Mouse (Mus musculus): ENCODE data around the gene 2310022B05Rik. TPM values are rescaled to one million over a fixed set of nuclear protein-coding genes. Genes with fewer than 3 reads are reported as not detected.

2310022B05Rik gene
- polyA plus RNA-seq, 1 experiment, result 64.2 TPM

DNA sequence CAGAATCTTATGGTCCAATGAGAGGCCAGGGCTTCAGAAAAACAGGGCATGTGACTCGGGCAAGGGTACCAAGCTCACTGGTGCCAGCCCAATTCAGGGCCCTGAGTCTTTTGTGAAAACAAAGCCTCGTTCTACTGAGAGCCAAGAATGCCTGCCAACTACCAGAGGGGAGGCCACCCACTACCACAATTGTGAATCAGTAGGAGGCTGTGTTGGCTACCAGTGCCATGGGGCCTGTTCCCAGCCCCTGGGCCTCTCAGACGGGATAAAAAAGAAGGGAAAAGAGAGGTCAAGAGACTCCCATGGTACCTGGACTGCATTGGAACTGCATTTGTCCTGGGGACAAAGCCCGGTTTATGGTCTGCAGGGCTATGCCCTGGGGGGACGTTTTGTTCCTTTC, 41.9 kb downstream of the 2310022B05Rik start:
- H3K4me1 ChIP-seq (ENCODE audit: control insufficient read depth, insufficient read depth, low read length), result peaks cover 2% of the 10 kb centered on the region; the same call in 1 of the 2 replicates
- H3K27ac ChIP-seq (ENCODE audit: insufficient read depth, low read length), result peak overlapping the region; percentile 75; the same call in 1 of the 2 replicates
- TF ChIP-seq CTCF (IDR thresholded peaks at IDR 0.05; ENCODE audit: extremely low read depth, insufficient read depth, low read length), result no peak
- TF ChIP-seq POLR2A (IDR thresholded peaks at IDR 0.05; ENCODE audit: extremely low read depth, insufficient read depth, low read length), result no peak
- H3K4me3 ChIP-seq (ENCODE audit: insufficient read depth, low read length), result no peak overlapping the region

DNA sequence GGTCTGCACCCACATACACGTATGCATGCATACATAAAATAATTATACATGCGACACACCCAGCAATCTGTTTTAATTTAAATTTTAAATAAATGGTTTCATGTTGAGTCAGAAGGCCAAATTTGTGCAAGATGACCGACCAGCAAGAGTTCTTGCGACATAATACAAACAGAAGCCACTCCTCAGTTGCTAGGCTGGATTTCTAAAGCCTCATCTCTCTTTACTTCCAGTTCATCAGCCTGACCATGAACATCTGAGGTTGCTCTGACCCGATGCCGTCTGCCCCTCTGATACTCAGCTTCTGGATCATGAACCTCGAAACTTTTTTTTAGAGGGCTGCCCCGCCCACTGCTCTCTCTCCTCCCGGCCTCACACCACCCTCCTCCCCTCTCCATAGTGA, 44.9 kb downstream of the 2310022B05Rik start:
- Histone ChIP-seq H3K4me3 (ENCODE audit: insufficient read depth, low read length) (no peak overlapping the region), H3K4me1 (ENCODE audit: control insufficient read depth, insufficient read depth, low read length) (peaks cover 2% of the 10 kb centered on the region; the same call in 1 of the 2 replicates), H3K27ac (ENCODE audit: insufficient read depth, low read length) (no peak overlapping the region)
- no peak for TF ChIP-seq CTCF (IDR thresholded peaks at IDR 0.05; ENCODE audit: extremely low read depth, insufficient read depth, low read length)
- TF ChIP-seq POLR2A (IDR thresholded peaks at IDR 0.05; ENCODE audit: extremely low read depth, insufficient read depth, low read length), result no peak

DNA sequence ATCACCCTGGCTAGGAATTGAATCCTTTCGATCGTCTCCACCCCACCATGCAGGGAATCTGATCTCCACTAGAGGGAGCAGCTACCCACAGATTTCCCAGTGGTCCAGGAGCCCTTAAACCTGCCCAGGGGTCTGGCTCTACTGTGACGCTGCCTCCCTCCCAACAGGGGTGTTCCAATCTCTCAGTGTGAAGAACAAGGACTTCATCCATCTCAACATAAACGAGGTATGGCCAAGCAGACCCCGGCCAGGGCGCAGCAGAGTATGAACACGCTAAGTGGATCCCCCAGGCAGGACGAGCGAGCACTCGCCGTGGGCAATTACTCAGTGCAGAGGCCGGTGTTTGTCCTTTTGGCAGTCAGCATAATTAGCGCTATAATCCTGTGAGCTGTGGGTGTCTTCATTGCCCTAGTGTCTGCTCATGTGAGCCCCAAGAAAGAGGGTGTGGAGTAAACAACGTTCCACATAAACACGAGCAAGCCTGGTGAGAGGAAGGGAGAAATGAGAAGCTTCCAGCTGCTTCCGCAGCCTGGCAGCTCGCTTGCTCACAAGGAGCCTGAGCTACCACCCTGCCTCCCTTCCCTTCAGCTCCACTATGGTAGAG, 45.8 kb downstream of the 2310022B05Rik start:
- H3K4me1 ChIP-seq (ENCODE audit: control insufficient read depth, insufficient read depth, low read length), result peaks cover 2% of the 10 kb centered on the region; the same call in 1 of the 2 replicates
- peak; percentile 30; the same call in 1 of the 2 replicates for TF ChIP-seq POLR2A (IDR thresholded peaks at IDR 0.05; ENCODE audit: extremely low read depth, insufficient read depth, low read length)
- peak; percentile 91 for TF ChIP-seq CTCF (IDR thresholded peaks at IDR 0.05; ENCODE audit: extremely low read depth, insufficient read depth, low read length)
- peak overlapping the region; percentile 36 for H3K4me3 ChIP-seq (ENCODE audit: insufficient read depth, low read length)
- H3K27ac ChIP-seq (ENCODE audit: insufficient read depth, low read length), result no peak overlapping the region

DNA sequence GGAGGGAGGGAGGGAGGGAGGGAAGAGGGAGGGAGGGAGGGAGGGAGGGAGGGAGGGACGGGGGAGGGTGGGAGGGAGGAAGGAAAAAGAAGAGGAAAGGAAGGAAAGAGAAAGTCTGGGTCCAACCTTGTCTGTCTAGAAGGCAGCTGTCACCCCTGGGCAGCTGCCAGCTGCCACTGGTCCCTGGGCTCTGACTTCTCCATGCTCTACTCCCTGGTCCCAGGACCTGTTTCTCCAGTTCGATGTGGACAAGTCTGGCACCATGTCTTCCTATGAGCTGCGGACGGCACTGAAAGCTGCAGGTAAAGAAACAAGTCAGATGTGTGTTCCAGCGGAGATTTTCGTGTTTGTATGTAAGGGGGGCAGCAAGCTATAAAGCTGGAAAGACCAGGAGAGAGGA, 48.8 kb downstream of the 2310022B05Rik start:
- no peak for TF ChIP-seq POLR2A (IDR thresholded peaks at IDR 0.05; ENCODE audit: extremely low read depth, insufficient read depth, low read length)
- TF ChIP-seq CTCF (IDR thresholded peaks at IDR 0.05; ENCODE audit: extremely low read depth, insufficient read depth, low read length), result no peak
- Histone ChIP-seq H3K4me1 (ENCODE audit: control insufficient read depth, insufficient read depth, low read length) (peaks cover 2% of the 10 kb centered on the region; the same call in 1 of the 2 replicates), H3K4me3 (ENCODE audit: insufficient read depth, low read length) (no peak overlapping the region), H3K27ac (ENCODE audit: insufficient read depth, low read length) (no peak overlapping the region)

DNA sequence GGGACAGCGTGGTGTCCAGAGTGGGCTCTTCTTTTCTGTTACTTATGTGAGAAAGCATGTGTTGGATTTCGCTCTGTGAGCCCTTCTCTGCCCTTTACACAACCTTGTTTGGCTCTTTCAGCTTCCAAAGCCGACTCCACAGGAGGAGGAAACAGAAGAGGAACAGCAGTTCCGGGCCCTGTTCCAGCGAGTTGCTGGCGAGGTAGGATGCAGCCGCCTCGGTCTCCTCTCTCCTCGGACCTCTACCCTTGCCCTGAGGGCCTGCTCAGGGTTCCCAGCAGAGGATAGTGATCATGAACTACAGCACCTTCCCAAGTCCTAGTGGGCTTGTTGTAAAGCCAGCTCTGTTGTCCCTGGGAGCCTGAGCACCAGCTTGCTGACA, 54.2 kb downstream of the 2310022B05Rik start:
- Histone ChIP-seq H3K4me1 (ENCODE audit: control insufficient read depth, insufficient read depth, low read length) (no peaks in the 10 kb centered on the region), H3K27ac (ENCODE audit: insufficient read depth, low read length) (no peak overlapping the region), H3K4me3 (ENCODE audit: insufficient read depth, low read length) (no peak overlapping the region)
- TF ChIP-seq POLR2A (IDR thresholded peaks at IDR 0.05; ENCODE audit: extremely low read depth, insufficient read depth, low read length) (no peak), CTCF (IDR thresholded peaks at IDR 0.05; ENCODE audit: extremely low read depth, insufficient read depth, low read length) (no peak)

DNA sequence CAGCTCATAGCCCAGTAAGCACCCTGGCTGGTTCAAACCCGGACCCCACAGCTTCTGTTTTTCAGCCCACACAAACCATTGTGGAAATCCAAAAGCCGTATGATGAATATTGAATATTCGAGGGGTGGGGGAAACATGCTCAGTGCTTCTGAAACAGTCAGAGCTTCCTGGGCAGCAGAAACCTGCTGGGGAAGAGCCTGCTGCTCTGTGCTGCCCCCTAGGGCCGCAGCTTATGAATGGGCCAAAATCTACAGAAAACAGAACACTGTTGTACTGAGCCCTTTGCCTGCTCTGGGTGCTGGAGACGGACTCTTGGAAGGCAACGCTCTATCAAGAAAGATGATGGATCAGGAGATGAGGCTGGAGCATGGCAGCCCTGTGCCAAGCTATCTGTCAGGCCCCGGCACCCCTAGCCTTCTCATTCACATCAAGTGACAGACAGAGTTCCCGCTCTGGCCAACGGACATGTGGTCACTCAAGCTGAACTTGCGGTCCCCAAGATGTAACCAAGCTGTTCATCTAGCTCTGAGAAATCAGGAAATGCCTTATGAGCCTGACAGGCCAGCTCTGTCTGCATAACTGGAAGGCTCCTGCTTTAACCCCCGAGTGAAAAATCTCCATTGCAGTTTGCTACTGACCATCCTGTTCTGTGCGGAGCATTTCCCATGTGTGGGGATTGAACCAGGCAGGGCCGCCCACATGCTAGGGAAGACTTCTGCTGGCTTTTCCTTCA, 54.8 kb downstream of the 2310022B05Rik start:
- H3K4me3 ChIP-seq (ENCODE audit: insufficient read depth, low read length), result no peak overlapping the region
- TF ChIP-seq CTCF (IDR thresholded peaks at IDR 0.05; ENCODE audit: extremely low read depth, insufficient read depth, low read length) (peak; percentile 70), POLR2A (IDR thresholded peaks at IDR 0.05; ENCODE audit: extremely low read depth, insufficient read depth, low read length) (no peak)
- H3K27ac ChIP-seq (ENCODE audit: insufficient read depth, low read length), result no peak overlapping the region
- H3K4me1 ChIP-seq (ENCODE audit: control insufficient read depth, insufficient read depth, low read length), result no peaks in the 10 kb centered on the region

DNA sequence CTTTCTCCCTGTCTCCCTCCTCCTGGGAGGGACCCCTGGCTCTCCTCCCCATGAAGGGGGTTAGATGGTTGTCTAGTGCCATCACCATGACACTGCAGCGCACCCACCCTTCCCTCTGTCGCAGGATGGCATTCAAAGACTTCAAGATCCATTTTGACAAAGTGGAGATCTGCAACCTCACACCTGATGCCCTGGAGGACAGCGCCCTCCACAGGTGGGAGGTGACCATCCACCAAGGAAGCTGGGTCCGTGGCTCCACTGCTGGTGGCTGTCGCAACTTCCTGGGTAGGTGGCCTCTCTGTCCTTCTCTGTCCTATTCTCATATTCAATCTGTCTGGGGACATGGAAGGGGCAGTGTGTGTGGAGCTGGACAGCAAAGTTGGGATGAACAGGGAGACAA, 59.1 kb downstream of the 2310022B05Rik start:
- TF ChIP-seq POLR2A (IDR thresholded peaks at IDR 0.05; ENCODE audit: extremely low read depth, insufficient read depth, low read length) (no peak), CTCF (IDR thresholded peaks at IDR 0.05; ENCODE audit: extremely low read depth, insufficient read depth, low read length) (peak; percentile 22; the same call in 1 of the 2 replicates)
- no peaks in the 10 kb centered on the region for H3K4me1 ChIP-seq (ENCODE audit: control insufficient read depth, insufficient read depth, low read length)
- no peak overlapping the region for H3K4me3 ChIP-seq (ENCODE audit: insufficient read depth, low read length)
- H3K27ac ChIP-seq (ENCODE audit: insufficient read depth, low read length), result no peak overlapping the region

DNA sequence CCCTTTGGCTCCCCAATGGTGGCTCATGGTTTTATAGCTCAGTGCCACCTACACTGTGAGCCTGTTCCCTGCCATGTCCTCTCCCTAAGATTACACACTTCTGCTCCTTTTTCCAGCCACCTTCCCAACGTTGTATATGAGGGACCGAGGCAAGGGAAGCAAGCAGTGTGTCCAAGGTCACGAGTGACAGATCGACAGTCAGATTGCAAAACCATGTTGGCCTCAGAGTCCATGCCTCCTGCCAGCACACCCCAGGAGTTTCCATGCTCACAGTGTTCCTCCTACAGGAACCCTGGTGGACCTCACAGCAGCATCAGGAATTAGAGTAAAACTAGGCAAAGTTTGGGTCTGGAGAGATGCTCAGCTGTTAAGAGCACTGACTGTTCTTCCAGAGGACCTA, 73.8 kb downstream of the 2310022B05Rik start:
- Histone ChIP-seq H3K4me1 (ENCODE audit: control insufficient read depth, insufficient read depth, low read length) (peaks cover 5% of the 10 kb centered on the region; the same call in 1 of the 2 replicates), H3K27ac (ENCODE audit: insufficient read depth, low read length) (no peak overlapping the region), H3K4me3 (ENCODE audit: insufficient read depth, low read length) (no peak overlapping the region)
- no peak for TF ChIP-seq CTCF (IDR thresholded peaks at IDR 0.05; ENCODE audit: extremely low read depth, insufficient read depth, low read length)
- TF ChIP-seq POLR2A (IDR thresholded peaks at IDR 0.05; ENCODE audit: extremely low read depth, insufficient read depth, low read length), result no peak

DNA sequence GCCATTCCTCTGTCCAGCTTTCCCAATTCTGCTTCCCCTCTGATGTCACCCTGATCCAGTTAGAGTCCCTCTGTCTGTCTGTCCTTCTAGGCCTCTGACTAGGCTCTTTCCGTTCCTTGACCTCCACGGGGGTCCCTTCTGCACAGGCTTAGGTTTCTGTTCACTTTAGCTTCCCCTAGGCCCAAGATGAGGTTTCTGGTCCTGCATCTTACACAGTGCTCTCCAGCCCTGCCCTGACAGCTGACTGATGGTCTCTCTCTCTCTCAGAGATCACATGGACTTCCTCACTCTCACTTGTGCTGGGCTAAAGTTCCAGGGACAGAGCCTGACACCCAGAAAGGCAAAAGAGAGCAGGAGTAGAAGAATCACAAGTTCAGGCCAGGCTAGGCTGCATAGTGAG, 76.6 kb downstream of the 2310022B05Rik start:
- H3K4me1 ChIP-seq (ENCODE audit: control insufficient read depth, insufficient read depth, low read length), result peaks cover 5% of the 10 kb centered on the region; the same call in 1 of the 2 replicates
- no peak overlapping the region for H3K4me3 ChIP-seq (ENCODE audit: insufficient read depth, low read length)
- TF ChIP-seq CTCF (IDR thresholded peaks at IDR 0.05; ENCODE audit: extremely low read depth, insufficient read depth, low read length), result no peak
- TF ChIP-seq POLR2A (IDR thresholded peaks at IDR 0.05; ENCODE audit: extremely low read depth, insufficient read depth, low read length), result no peak
- H3K27ac ChIP-seq (ENCODE audit: insufficient read depth, low read length), result no peak overlapping the region

Other genes with a start within 250 kb of the 2310022B05Rik start
- 184 and 196 TPM in 2 replicates for gene Pgbd5, start 223.7 kb downstream of the 2310022B05Rik start, polyA plus RNA-seq (2012; rRNA removed)
- 27.0 and 29.0 TPM in 2 replicates for gene Cog2, start 142.6 kb downstream of the 2310022B05Rik start, polyA plus RNA-seq (2012; rRNA removed)
- 16.6 and 17.2 TPM in 2 replicates for gene Agt, start 93.7 kb downstream of the 2310022B05Rik start, polyA plus RNA-seq (2012; rRNA removed)
- gene Capn9, start 87.3 kb downstream of the 2310022B05Rik start, polyA plus RNA-seq (2012; rRNA removed), result 0.04 and 0.09 TPM in 2 replicates
- 41.3 and 42.6 TPM in 2 replicates for gene Ttc13, start 58.6 kb upstream of the 2310022B05Rik start, polyA plus RNA-seq (2012; rRNA removed)
- gene Arv1, start 58.8 kb upstream of the 2310022B05Rik start, polyA plus RNA-seq (2012; rRNA removed), result 18.5 and 21.1 TPM in 2 replicates
- 1.1 and 1.7 TPM in 2 replicates for gene Fam89a, start 88.5 kb upstream of the 2310022B05Rik start, polyA plus RNA-seq (2012; rRNA removed)
- gene Trim67, start 129.7 kb upstream of the 2310022B05Rik start, polyA plus RNA-seq (2012; rRNA removed), result 1.3 and 1.4 TPM in 2 replicates
- 87.9 and 95.0 TPM in 2 replicates for gene Gnpat, start 199.7 kb upstream of the 2310022B05Rik start, polyA plus RNA-seq (2012; rRNA removed)
- gene 2810004N23Rik, start 199.8 kb upstream of the 2310022B05Rik start, polyA plus RNA-seq (2012; rRNA removed), result 16.7 and 17.1 TPM in 2 replicates
- gene Exoc8, start 234.3 kb upstream of the 2310022B05Rik start, polyA plus RNA-seq (2012; rRNA removed), result 14.6 and 16.3 TPM in 2 replicates
- gene Sprtn, start 234.5 kb upstream of the 2310022B05Rik start, polyA plus RNA-seq (2012; rRNA removed), result 16.3 and 17.3 TPM in 2 replicates

All from cortical plate, adult 2 months (tissue).